Mouse (Mus musculus): ENCODE data around the gene Paqr4. TPM values are rescaled to one million over a fixed set of nuclear protein-coding genes. Genes with fewer than 3 reads are reported as not detected.

Gene Paqr4
- polyA plus RNA-seq, 1 experiment from 2014 or later = 31.9 TPM

GRCm38 (mm10) chr17:23746311-23746710 lies 5.6 kb upstream of the Paqr4 start:
- Histone ChIP-seq H3K27me3 (replicated peaks; ENCODE audit: control insufficient read depth, insufficient read depth, low read length) (peaks cover 58% of the 10 kb centered on the region), H3K27ac (ENCODE audit: low read depth, low read length) (no peak overlapping the region), H3K36me3 (ENCODE audit: control insufficient read depth, insufficient read depth, low read length) (peaks cover 12% of the 10 kb centered on the region), H3K4me2 (ENCODE audit: low read length) (peak overlapping the region; percentile 63), H3K4me3 (ENCODE audit: low read depth, low read length) (peak overlapping the region; percentile 32; the same call in 1 of the 2 replicates), H3K9me3 (replicated peaks; ENCODE audit: control insufficient read depth, low read length) (no peaks in the 10 kb centered on the region), H3K9ac (ENCODE audit: low read length) (no peak overlapping the region), H3K4me1 (ENCODE audit: control insufficient read depth, insufficient read depth, low read length) (peaks cover 9% of the 10 kb centered on the region; the same call in 1 of the 2 replicates)
- WGBS = 2% methylated on average over 12 of the region's 12 CpGs
- DNase-seq (ENCODE audit: low spot score) = no peak
- no peak for ATAC-seq

- Histone ChIP-seq H3K9me3 (replicated peaks; ENCODE audit: control insufficient read depth, low read length) (no peaks in the 10 kb centered on the region), H3K36me3 (ENCODE audit: control insufficient read depth, insufficient read depth, low read length) (peaks cover 5% of the 10 kb centered on the region; the same call in 1 of the 2 replicates), H3K4me2 (ENCODE audit: low read length) (peak within 1 kb of the TSS; percentile 63), H3K27ac (ENCODE audit: low read depth, low read length) (no peak within 1 kb of the TSS), H3K4me1 (ENCODE audit: control insufficient read depth, insufficient read depth, low read length) (peaks cover 11% of the 10 kb centered on the region; the same call in 1 of the 2 replicates), H3K27me3 (replicated peaks; ENCODE audit: control insufficient read depth, insufficient read depth, low read length) (peaks cover 64% of the 10 kb centered on the region), H3K9ac (ENCODE audit: low read length) (peak within 1 kb of the TSS; percentile 55), H3K4me3 (ENCODE audit: low read depth, low read length) (peak within 1 kb of the TSS; percentile 32)
- 0 out of 2 replicates have a peak, but pooled peaks have one; percentile 10 for ATAC-seq
- peak; percentile 59 for DNase-seq (ENCODE audit: low spot score)
- under 1% methylated on average over 38 of the region's 45 CpGs for WGBS
Observed at GRCm38 (mm10) chr17:23745301-23746251, 4.9 kb upstream of the Paqr4 start, which contains the start of gene Kremen2. Kremen2 (minus strand) TSS chr17:23745833.

- no peaks in the 10 kb centered on the region for H3K36me3 ChIP-seq (ENCODE audit: control insufficient read depth, insufficient read depth, low read length)
- H3K4me1 ChIP-seq (ENCODE audit: control insufficient read depth, insufficient read depth, low read length) = peaks cover 13% of the 10 kb centered on the region; the same call in 1 of the 2 replicates
- no peak overlapping the region for H3K9ac ChIP-seq (ENCODE audit: low read length)
- 2% methylated on average over 14 of the region's 14 CpGs for WGBS
- DNase-seq (ENCODE audit: low spot score) (no peak), ATAC-seq (no peak)
- no peaks in the 10 kb centered on the region for H3K9me3 ChIP-seq (replicated peaks; ENCODE audit: control insufficient read depth, low read length)
- H3K27me3 ChIP-seq (replicated peaks; ENCODE audit: control insufficient read depth, insufficient read depth, low read length) = peaks cover 64% of the 10 kb centered on the region
- H3K4me3 ChIP-seq (ENCODE audit: low read depth, low read length) = 0 out of 2 replicates have a peak overlapping the region, but pooled peaks have one; percentile 32
- H3K4me2 ChIP-seq (ENCODE audit: low read length) = no peak overlapping the region
- H3K27ac ChIP-seq (ENCODE audit: low read depth, low read length) = no peak overlapping the region
Observed at GRCm38 (mm10) chr17:23744651-23745050, 4.0 kb upstream of the Paqr4 start.

GRCm38 (mm10) chr17:23744076-23744475 lies 3.4 kb upstream of the Paqr4 start:
- Histone ChIP-seq H3K27me3 (replicated peaks; ENCODE audit: control insufficient read depth, insufficient read depth, low read length) (peaks cover 64% of the 10 kb centered on the region), H3K36me3 (ENCODE audit: control insufficient read depth, insufficient read depth, low read length) (no peaks in the 10 kb centered on the region), H3K4me1 (ENCODE audit: control insufficient read depth, insufficient read depth, low read length) (peaks cover 17% of the 10 kb centered on the region; the same call in 1 of the 2 replicates), H3K9me3 (replicated peaks; ENCODE audit: control insufficient read depth, low read length) (no peaks in the 10 kb centered on the region), H3K4me2 (ENCODE audit: low read length) (no peak overlapping the region), H3K9ac (ENCODE audit: low read length) (no peak overlapping the region), H3K27ac (ENCODE audit: low read depth, low read length) (no peak overlapping the region), H3K4me3 (ENCODE audit: low read depth, low read length) (no peak overlapping the region)
- 18% methylated on average over 8 of the region's 8 CpGs for WGBS
- ATAC-seq = no peak
- no peak for DNase-seq (ENCODE audit: low spot score)

GRCm38 (mm10) chr17:23742941-23743340 lies 2.3 kb upstream of the Paqr4 start:
- H3K27me3 ChIP-seq (replicated peaks; ENCODE audit: control insufficient read depth, insufficient read depth, low read length) = peaks cover 64% of the 10 kb centered on the region
- H3K36me3 ChIP-seq (ENCODE audit: control insufficient read depth, insufficient read depth, low read length) = 0 out of 2 replicates have a peak, but pooled peaks cover 2% of the 10 kb centered on the region
- H3K9me3 ChIP-seq (replicated peaks; ENCODE audit: control insufficient read depth, low read length) = no peaks in the 10 kb centered on the region
- peak overlapping the region; percentile 10; the same call in 1 of the 2 replicates for H3K4me3 ChIP-seq (ENCODE audit: low read depth, low read length)
- peaks cover 23% of the 10 kb centered on the region; the same call in 1 of the 2 replicates for H3K4me1 ChIP-seq (ENCODE audit: control insufficient read depth, insufficient read depth, low read length)
- H3K4me2 ChIP-seq (ENCODE audit: low read length) = no peak overlapping the region
- ATAC-seq (no peak), DNase-seq (ENCODE audit: low spot score) (no peak)
- H3K27ac ChIP-seq (ENCODE audit: low read depth, low read length) = no peak overlapping the region
- no peak overlapping the region for H3K9ac ChIP-seq (ENCODE audit: low read length)
- WGBS = 64% methylated on average over 12 of the region's 12 CpGs

- Histone ChIP-seq H3K4me3 (ENCODE audit: low read depth, low read length) (peak overlapping the region; percentile 10), H3K4me2 (ENCODE audit: low read length) (peak overlapping the region; percentile 43), H3K36me3 (ENCODE audit: control insufficient read depth, insufficient read depth, low read length) (peaks cover 8% of the 10 kb centered on the region; the same call in 1 of the 2 replicates), H3K27me3 (replicated peaks; ENCODE audit: control insufficient read depth, insufficient read depth, low read length) (peaks cover 59% of the 10 kb centered on the region), H3K9me3 (replicated peaks; ENCODE audit: control insufficient read depth, low read length) (no peaks in the 10 kb centered on the region), H3K4me1 (ENCODE audit: control insufficient read depth, insufficient read depth, low read length) (peaks cover 23% of the 10 kb centered on the region; the same call in 1 of the 2 replicates), H3K9ac (ENCODE audit: low read length) (no peak overlapping the region), H3K27ac (ENCODE audit: low read depth, low read length) (no peak overlapping the region)
- 7% methylated on average over 44 of the region's 44 CpGs for WGBS
- ATAC-seq (no peak), DNase-seq (ENCODE audit: low spot score) (peak; percentile 31)
Observed at GRCm38 (mm10) chr17:23742210-23742793, 1.6 kb upstream of the Paqr4 start.

- Histone ChIP-seq H3K4me1 (ENCODE audit: control insufficient read depth, insufficient read depth, low read length) (peaks cover 23% of the 10 kb centered on the region; the same call in 1 of the 2 replicates), H3K4me3 (ENCODE audit: low read depth, low read length) (no peak overlapping the region), H3K4me2 (ENCODE audit: low read length) (no peak overlapping the region), H3K27ac (ENCODE audit: low read depth, low read length) (no peak overlapping the region), H3K27me3 (replicated peaks; ENCODE audit: control insufficient read depth, insufficient read depth, low read length) (peaks cover 55% of the 10 kb centered on the region), H3K9me3 (replicated peaks; ENCODE audit: control insufficient read depth, low read length) (no peaks in the 10 kb centered on the region), H3K9ac (ENCODE audit: low read length) (no peak overlapping the region), H3K36me3 (ENCODE audit: control insufficient read depth, insufficient read depth, low read length) (peaks cover 14% of the 10 kb centered on the region)
- WGBS = 56% methylated on average over 37 of the region's 38 CpGs
- DNase-seq (ENCODE audit: low spot score) (no peak), ATAC-seq (no peak)
Observed at GRCm38 (mm10) chr17:23741359-23742209, 917 bp upstream of the Paqr4 start.

GRCm38 (mm10) chr17:23740136-23740584 lies 507 bp downstream of the Paqr4 start:
- peak overlapping the region; percentile 50 for H3K4me3 ChIP-seq (ENCODE audit: low read depth, low read length)
- peaks cover 27% of the 10 kb centered on the region for H3K36me3 ChIP-seq (ENCODE audit: control insufficient read depth, insufficient read depth, low read length)
- ATAC-seq (peak; percentile 91), DNase-seq (ENCODE audit: low spot score) (peak; percentile 93)
- under 1% methylated on average over 45 of the region's 46 CpGs for WGBS
- peaks cover 17% of the 10 kb centered on the region; the same call in 1 of the 2 replicates for H3K4me1 ChIP-seq (ENCODE audit: control insufficient read depth, insufficient read depth, low read length)
- H3K27me3 ChIP-seq (replicated peaks; ENCODE audit: control insufficient read depth, insufficient read depth, low read length) = peaks cover 44% of the 10 kb centered on the region
- peak overlapping the region; percentile 63 for H3K27ac ChIP-seq (ENCODE audit: low read depth, low read length)
- peak overlapping the region; percentile 98 for H3K4me2 ChIP-seq (ENCODE audit: low read length)
- H3K9me3 ChIP-seq (replicated peaks; ENCODE audit: control insufficient read depth, low read length) = no peaks in the 10 kb centered on the region
- H3K9ac ChIP-seq (ENCODE audit: low read length) = peak overlapping the region; percentile 85
